Mouse (Mus musculus) heart, adult 2 months (tissue): ENCODE measurements around the gene Tmem30b. TPM values are rescaled to one million over a fixed set of nuclear protein-coding genes. Genes with fewer than 3 reads are reported as not detected.
"Not testable (repeated sequence)": the region's sequence is repeated elsewhere in the genome, so short reads cannot be mapped to it uniquely, and the experiment has no call there.

Experiments used
- DNase-seq, 2 experiments: peaks; one replicate each; pipeline ENCODE4 v3.0.0; 2021
- H3K27ac ChIP-seq: fragments of 200-600 bp; 2 replicates; pipeline ENCODE4 v1.8.1; 2022
- H3K27me3 ChIP-seq: fragments of 200-500 bp; 2 replicates; pipeline ENCODE4 v1.6.1; 2012; ENCODE audit warnings: mild to moderate bottlenecking, low read length, inconsistent platforms, mixed read lengths; ENCODE audit not compliant: control insufficient read depth, insufficient read depth
- H3K36me3 ChIP-seq: fragments of 200-500 bp; 2 replicates; pipeline ENCODE4 v1.6.1; 2012; ENCODE audit warnings: low read length, inconsistent platforms; ENCODE audit not compliant: control insufficient read depth, insufficient read depth
- H3K4me1 ChIP-seq: fragments of 200-500 bp; 2 replicates; pipeline ENCODE4 v1.6.1; 2011; ENCODE audit warnings: low read length; ENCODE audit not compliant: control insufficient read depth, insufficient read depth
- H3K4me3 ChIP-seq: fragments of 200-600 bp; 2 replicates; pipeline ENCODE4 v1.8.1; 2022
- H3K79me2 ChIP-seq: fragments of 200-500 bp; replicated peaks from 2 replicates; pipeline ENCODE4 v1.6.1; 2012; ENCODE audit warnings: mild to moderate bottlenecking, inconsistent platforms, low read length, moderate library complexity, mixed read lengths; ENCODE audit not compliant: control insufficient read depth, insufficient read depth
- H3K9ac ChIP-seq: fragments of 200-500 bp; 2 replicates; pipeline ENCODE4 v1.6.1; 2012; ENCODE audit warnings: low read depth, mild to moderate bottlenecking, control low read depth, inconsistent platforms, low read length, mixed read lengths
- CTCF ChIP-seq: fragments of 200-600 bp; IDR thresholded peaks from 2 replicates; pipeline ENCODE4 v1.8.1; 2022; ENCODE audit warnings: antibody characterized with exemption, mild to moderate bottlenecking, moderate library complexity
- EP300 ChIP-seq: fragments of 200-500 bp; IDR thresholded peaks from 2 replicates; pipeline ENCODE4 v1.6.1; 2011; ENCODE audit warnings: low read depth, low read length, control low read depth; ENCODE audit not compliant: insufficient read depth
- POLR2A ChIP-seq: fragments of 200-500 bp; IDR thresholded peaks from 2 replicates; pipeline ENCODE4 v1.6.1; 2011; ENCODE audit warnings: mild to moderate bottlenecking, low read depth, low read length, control low read depth; ENCODE audit not compliant: insufficient read depth
- WGBS: fragments of 180-500 bp; shearing (Covaris S2); methylation state at CpG from one replicate; pipeline ENCODE4 v1.1.7; 2018; 5-methylcytosine and 5-hydroxymethylcytosine counted together
- intact Hi-C: fragments of 180-260 bp; cut with DNase I; formaldehyde crosslinking; loops from one replicate; pipeline ENCODE4 v1.15.1; 2025
- polyA plus RNA-seq: library from polyadenylated mRNA; depleted of rRNA; stranded (reverse); fragments of >200 nt; gene quantifications from 2 replicates; pipeline ENCODE4 v1.2.3, GENCODE M21; 2012
- total RNA-seq, 2 experiments: library from RNA; stranded (reverse); gene quantifications; 2 replicates each; pipeline ENCODE4 v1.2.3; 2021

The Tmem30b gene
- total and polyA plus RNA-seq, 3 experiments = 0.18 to 0.64 (median 0.18) TPM

DNA sequence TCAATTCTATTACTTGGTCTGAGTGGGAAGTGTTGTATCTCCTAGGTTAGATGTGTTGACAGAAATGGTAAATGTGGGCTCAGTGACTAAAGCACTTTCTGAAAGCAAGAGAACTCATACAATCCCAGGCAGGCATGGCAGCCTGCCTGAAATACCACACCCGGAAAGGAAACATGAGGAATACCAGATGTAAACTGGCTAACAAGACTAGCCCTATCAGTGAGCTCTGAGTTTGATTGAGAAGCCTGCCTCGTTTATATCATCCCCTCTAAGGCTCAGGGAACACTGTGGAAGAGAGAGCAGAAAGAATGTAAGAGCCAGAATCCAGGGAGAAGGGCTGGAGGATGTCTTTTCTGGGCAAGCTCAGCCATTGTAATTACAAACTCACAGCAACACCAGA lies 7.0 kb downstream of the Tmem30b start:
- TF ChIP-seq CTCF (no peak), EP300 (no peak), POLR2A (no peak)
- no peak overlapping the region for H3K9ac ChIP-seq
- no peak overlapping the region for H3K27ac ChIP-seq
- no peak for DNase-seq
- H3K36me3 ChIP-seq = no peaks in the 10 kb centered on the region
- H3K27me3 ChIP-seq = peaks cover 2% of the 10 kb centered on the region; the same call in 1 of the 2 replicates
- WGBS = 20% methylated on average over 2 of the region's 2 CpGs
- H3K4me3 ChIP-seq = no peak overlapping the region
- intact Hi-C loops = no loop called here
- H3K79me2 ChIP-seq = no peaks in the 10 kb centered on the region
- H3K4me1 ChIP-seq = no peaks in the 10 kb centered on the region

GRCm38 (mm10) chr12:73538139-73538508 lies 8.1 kb downstream of the Tmem30b start:
- DNase-seq, H3K4me3 ChIP-seq, H3K27me3 ChIP-seq, H3K27ac ChIP-seq, H3K4me1 ChIP-seq, intact Hi-C loops, H3K9ac ChIP-seq, H3K79me2 ChIP-seq, H3K36me3 ChIP-seq: not testable (repeated sequence)
- 48% methylated on average over 3 of the region's 3 CpGs for WGBS

- H3K36me3 ChIP-seq = no peaks in the 10 kb centered on the region
- intact Hi-C loops = no loop called here
- H3K9ac ChIP-seq = no peak overlapping the region
- H3K27me3 ChIP-seq = peaks cover 2% of the 10 kb centered on the region; the same call in 1 of the 2 replicates
- WGBS = 33% methylated on average over 17 of the region's 17 CpGs
- no peak overlapping the region for H3K27ac ChIP-seq
- no peak overlapping the region for H3K4me3 ChIP-seq
- TF ChIP-seq CTCF (peak; percentile 46), POLR2A (no peak), EP300 (no peak)
- H3K4me1 ChIP-seq = no peaks in the 10 kb centered on the region
- peak in 1 of 2 experiments; percentile 21 for DNase-seq
- no peaks in the 10 kb centered on the region for H3K79me2 ChIP-seq
Measured at GRCm38 (mm10) chr12:73537499-73538138, 8.6 kb downstream of the Tmem30b start.

- no peak overlapping the region for H3K4me3 ChIP-seq
- peak; percentile 21 to 40 for DNase-seq
- no peaks in the 10 kb centered on the region for H3K79me2 ChIP-seq
- H3K27ac ChIP-seq = no peak overlapping the region
- intact Hi-C loops = loop anchor here (1.0 kb wide), 1 partner anchor 20 kb away; no protein-coding TSS in a partner anchor
- H3K9ac ChIP-seq = no peak overlapping the region
- H3K36me3 ChIP-seq = no peaks in the 10 kb centered on the region
- WGBS = 9% methylated on average over 9 of the region's 9 CpGs
- TF ChIP-seq POLR2A = no peak
- TF ChIP-seq EP300 = no peak
- TF ChIP-seq CTCF = peak; percentile 89
- H3K4me1 ChIP-seq = no peaks in the 10 kb centered on the region
- no peaks in the 10 kb centered on the region for H3K27me3 ChIP-seq
Measured at GRCm38 (mm10) chr12:73534591-73534990, 11.6 kb downstream of the Tmem30b start.

DNA sequence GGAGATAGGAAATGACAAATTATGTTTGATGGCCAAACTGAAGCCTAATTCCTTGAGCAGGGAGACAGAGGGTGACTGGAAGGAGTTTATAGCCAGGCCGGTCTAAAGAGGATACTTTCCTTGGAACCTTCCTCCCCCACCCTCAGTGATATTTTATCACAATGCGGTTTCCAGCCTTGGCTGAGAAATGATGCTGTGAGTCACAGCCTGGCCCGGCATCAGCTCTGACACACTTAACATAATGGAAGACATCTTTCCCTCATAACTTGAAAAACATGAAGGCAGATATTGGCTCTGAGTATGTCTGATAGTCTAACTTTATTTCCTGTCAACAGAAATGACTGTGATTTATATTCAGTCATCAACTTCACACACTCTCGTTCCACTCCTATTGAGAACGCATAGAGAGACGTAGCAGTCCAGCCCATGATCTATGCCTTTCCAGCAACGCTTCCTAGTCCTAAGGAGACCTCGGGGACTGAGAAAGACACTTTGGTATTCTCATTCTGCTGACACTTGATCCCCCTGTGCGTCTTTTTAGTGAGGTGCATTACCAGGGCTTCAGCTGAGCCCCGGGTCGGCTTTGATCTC lies 14.2 kb downstream of the Tmem30b start:
- DNase-seq = peak in 1 of 2 experiments; percentile 5
- Histone ChIP-seq H3K4me3 (no peak overlapping the region), H3K79me2 (no peaks in the 10 kb centered on the region), H3K27ac (no peak overlapping the region), H3K9ac (no peak overlapping the region), H3K36me3 (no peaks in the 10 kb centered on the region), H3K4me1 (no peaks in the 10 kb centered on the region), H3K27me3 (no peaks in the 10 kb centered on the region)
- TF ChIP-seq EP300 (no peak), CTCF (no peak), POLR2A (no peak)
- intact Hi-C loops = no loop called here
- 47% methylated on average over 11 of the region's 11 CpGs for WGBS

GRCm38 (mm10) chr12:73529590-73529989 lies 16.6 kb downstream of the Tmem30b start:
- DNase-seq = no peak
- Histone ChIP-seq H3K9ac (no peak overlapping the region), H3K27me3 (no peaks in the 10 kb centered on the region), H3K4me1 (no peaks in the 10 kb centered on the region), H3K79me2 (no peaks in the 10 kb centered on the region), H3K36me3 (no peaks in the 10 kb centered on the region), H3K4me3 (no peak overlapping the region), H3K27ac (no peak overlapping the region)
- intact Hi-C loops = no loop called here
- WGBS = 85% methylated on average over 11 of the region's 11 CpGs
- TF ChIP-seq CTCF (no peak), EP300 (no peak), POLR2A (no peak)
